Mouse (Mus musculus): ENCODE data around the gene Tex14. TPM values are rescaled to one million over a fixed set of nuclear protein-coding genes. Genes with fewer than 3 reads are reported as not detected.
A peak's percentile ranks its signal among the peaks of the same experiment; 100 is the strongest.
"Not testable (repeated sequence)": the region's sequence is repeated elsewhere in the genome, so short reads cannot be mapped to it uniquely, and the experiment has no call there.

The Tex14 gene
- polyA plus RNA-seq, 1 experiment from 2014 or later = 0.62 TPM

DNA sequence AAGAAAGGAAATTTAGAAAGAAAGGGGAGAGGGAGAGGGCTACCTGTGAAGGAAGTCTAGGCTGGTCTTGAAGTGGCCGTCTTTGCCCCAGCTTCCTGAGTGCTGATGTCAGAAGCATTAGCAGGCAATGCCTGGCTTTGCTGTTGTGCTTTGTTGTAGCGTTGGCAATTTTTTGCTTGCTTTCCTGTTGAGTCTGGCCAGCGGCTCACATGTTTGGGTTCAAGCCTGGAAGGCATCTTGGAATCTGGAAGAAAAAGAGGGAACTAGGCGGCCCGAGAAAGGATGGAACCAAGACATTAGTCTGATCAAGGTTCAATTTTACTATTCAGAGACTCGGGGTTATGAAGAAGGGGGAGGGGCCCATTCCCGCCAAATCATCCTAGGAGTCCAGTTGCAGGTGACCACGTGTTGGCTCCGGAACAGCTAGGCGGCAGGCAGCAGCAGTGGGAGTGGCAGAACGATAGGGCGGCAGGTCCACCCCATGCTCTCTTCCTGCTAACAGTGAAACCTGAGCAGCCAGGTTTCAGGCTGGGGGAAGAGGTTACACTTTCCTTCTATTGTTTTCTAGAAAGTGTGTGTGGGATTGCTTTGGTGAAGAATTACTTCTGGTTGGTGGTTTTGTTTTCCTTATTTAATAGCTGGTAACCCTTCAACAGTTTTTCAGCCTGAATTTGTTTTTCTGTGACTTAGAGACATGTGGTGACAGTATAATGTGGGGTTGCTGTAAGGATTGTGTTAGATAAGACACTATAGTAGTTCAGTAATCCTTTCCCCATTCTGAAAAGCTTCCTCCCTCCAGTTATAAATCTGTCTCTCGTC, 48.6 kb downstream of the Tex14 start:
- Histone ChIP-seq H3K36me3 (ENCODE audit: control insufficient read depth, insufficient read depth, low read length) (no peaks in the 10 kb centered on the region), H3K4me3 (ENCODE audit: low read length) (no peak overlapping the region), H3K4me2 (ENCODE audit: low read depth, low read length) (no peak overlapping the region), H3K27ac (ENCODE audit: low read length) (no peak overlapping the region), H3K9me3 (ENCODE audit: control insufficient read depth, low read length) (no peaks in the 10 kb centered on the region), H3K9ac (ENCODE audit: low read length) (no peak overlapping the region), H3K27me3 (ENCODE audit: control insufficient read depth, insufficient read depth, low read depth, low read length) (no peaks in the 10 kb centered on the region), H3K4me1 (replicated peaks; ENCODE audit: control insufficient read depth, insufficient read depth, low read length) (0 out of 2 replicates have a peak, but pooled peaks cover 3% of the 10 kb centered on the region)
- no peak for ATAC-seq (ENCODE audit: low read depth)
- 10% methylated on average over 13 of the region's 13 CpGs for WGBS

DNA sequence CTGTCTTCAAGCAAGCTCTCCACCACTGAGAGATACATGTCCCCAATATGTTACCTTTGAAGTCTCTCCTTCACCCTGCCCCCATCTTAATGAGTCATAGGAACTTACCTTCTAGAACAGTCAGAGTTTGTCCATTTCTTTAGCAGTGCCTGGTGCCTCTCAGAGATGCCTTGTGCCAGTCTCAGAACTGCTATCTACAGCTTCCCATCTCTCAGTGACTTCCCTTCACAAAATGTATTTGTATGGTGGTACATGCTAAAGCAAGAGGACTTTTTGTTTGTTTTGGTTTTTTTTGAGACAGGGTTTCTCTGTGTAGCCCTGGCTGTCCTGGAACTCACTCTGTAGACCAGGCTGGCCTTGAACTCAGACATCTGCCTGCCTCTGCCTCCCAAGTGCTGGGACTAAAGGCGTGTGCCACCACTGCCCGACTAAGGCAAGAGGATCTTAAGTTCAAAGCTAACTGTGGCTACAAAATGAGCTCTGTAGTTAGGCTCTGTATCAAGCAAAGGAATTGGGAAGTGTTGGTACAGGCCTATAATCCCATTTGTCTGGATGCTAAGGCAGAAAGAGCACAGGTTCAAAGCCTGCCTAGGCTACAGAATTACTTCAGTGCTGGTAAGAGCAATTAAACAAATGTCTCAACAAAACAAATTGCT, 49.3 kb downstream of the Tex14 start:
- Histone ChIP-seq H3K4me1 (replicated peaks; ENCODE audit: control insufficient read depth, insufficient read depth, low read length) (0 out of 2 replicates have a peak, but pooled peaks cover under 1% of the 10 kb centered on the region), H3K27me3 (ENCODE audit: control insufficient read depth, insufficient read depth, low read depth, low read length) (no peaks in the 10 kb centered on the region), H3K9me3 (ENCODE audit: control insufficient read depth, low read length) (no peaks in the 10 kb centered on the region), H3K36me3 (ENCODE audit: control insufficient read depth, insufficient read depth, low read length) (no peaks in the 10 kb centered on the region), H3K9ac (ENCODE audit: low read length) (no peak overlapping the region), H3K27ac (ENCODE audit: low read length) (no peak overlapping the region), H3K4me3 (ENCODE audit: low read length) (no peak overlapping the region), H3K4me2 (ENCODE audit: low read depth, low read length) (no peak overlapping the region)
- no peak for ATAC-seq (ENCODE audit: low read depth)
- WGBS = 78% methylated on average over 2 of the region's 2 CpGs

DNA sequence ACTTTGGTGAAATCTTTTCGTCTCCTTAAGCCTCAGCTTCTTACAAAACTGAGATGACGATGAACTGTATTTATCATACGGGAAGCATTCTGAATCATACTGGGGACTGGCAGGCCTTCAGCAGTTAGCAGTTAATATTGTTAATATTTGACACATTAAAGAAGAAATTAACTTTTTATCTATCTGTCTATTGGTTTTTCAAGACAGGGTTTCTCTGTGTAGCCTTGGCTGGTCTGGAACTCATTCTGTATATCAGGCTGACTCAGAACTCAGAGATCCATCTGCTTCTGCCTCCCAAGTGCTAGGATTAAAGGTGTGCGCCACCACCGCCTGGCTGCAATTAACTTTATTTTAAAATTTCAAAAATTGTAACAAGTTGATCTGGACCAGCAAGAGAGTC, 50.7 kb downstream of the Tex14 start:
- no peak for ATAC-seq (ENCODE audit: low read depth)
- no peak overlapping the region for H3K9ac ChIP-seq (ENCODE audit: low read length)
- no peaks in the 10 kb centered on the region for H3K36me3 ChIP-seq (ENCODE audit: control insufficient read depth, insufficient read depth, low read length)
- H3K4me2 ChIP-seq (ENCODE audit: low read depth, low read length) = no peak overlapping the region
- no peaks in the 10 kb centered on the region for H3K4me1 ChIP-seq (replicated peaks; ENCODE audit: control insufficient read depth, insufficient read depth, low read length)
- no peak overlapping the region for H3K4me3 ChIP-seq (ENCODE audit: low read length)
- H3K27ac ChIP-seq (ENCODE audit: low read length) = no peak overlapping the region
- H3K9me3 ChIP-seq (ENCODE audit: control insufficient read depth, low read length) = no peaks in the 10 kb centered on the region
- 88% methylated on average over 5 of the region's 5 CpGs for WGBS
- H3K27me3 ChIP-seq (ENCODE audit: control insufficient read depth, insufficient read depth, low read depth, low read length) = no peaks in the 10 kb centered on the region

DNA sequence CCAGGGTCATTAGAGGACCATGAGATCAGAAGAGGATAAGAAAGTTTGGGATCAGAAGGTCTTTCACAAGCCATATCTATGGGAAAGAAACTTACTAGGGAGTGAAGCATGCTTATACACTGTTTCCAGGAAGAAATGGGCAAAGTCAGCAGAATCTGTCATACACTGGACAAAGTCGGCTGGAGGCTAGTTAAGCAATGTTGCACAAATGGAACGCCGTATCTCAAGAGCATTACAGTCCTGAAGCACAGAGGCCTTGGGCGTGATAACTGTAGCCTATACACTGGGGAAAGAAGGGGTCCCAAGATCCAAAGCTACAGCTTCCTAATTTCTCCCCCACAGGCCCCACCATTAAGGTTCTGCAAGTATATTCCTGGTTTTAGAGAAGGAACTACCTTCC, 51.1 kb downstream of the Tex14 start:
- no peak overlapping the region for H3K4me3 ChIP-seq (ENCODE audit: low read length)
- no peak for ATAC-seq (ENCODE audit: low read depth)
- 92% methylated on average over 4 of the region's 4 CpGs for WGBS
- no peak overlapping the region for H3K27ac ChIP-seq (ENCODE audit: low read length)
- no peaks in the 10 kb centered on the region for H3K27me3 ChIP-seq (ENCODE audit: control insufficient read depth, insufficient read depth, low read depth, low read length)
- H3K4me2 ChIP-seq (ENCODE audit: low read depth, low read length) = no peak overlapping the region
- H3K4me1 ChIP-seq (replicated peaks; ENCODE audit: control insufficient read depth, insufficient read depth, low read length) = no peaks in the 10 kb centered on the region
- H3K36me3 ChIP-seq (ENCODE audit: control insufficient read depth, insufficient read depth, low read length) = no peaks in the 10 kb centered on the region
- no peak overlapping the region for H3K9ac ChIP-seq (ENCODE audit: low read length)
- no peaks in the 10 kb centered on the region for H3K9me3 ChIP-seq (ENCODE audit: control insufficient read depth, low read length)

- no peak overlapping the region for H3K27ac ChIP-seq (ENCODE audit: low read length)
- H3K4me3 ChIP-seq (ENCODE audit: low read length) = no peak overlapping the region
- 0 out of 2 replicates have a peak, but pooled peaks cover 4% of the 10 kb centered on the region for H3K4me1 ChIP-seq (replicated peaks; ENCODE audit: control insufficient read depth, insufficient read depth, low read length)
- no peak overlapping the region for H3K9ac ChIP-seq (ENCODE audit: low read length)
- H3K9me3 ChIP-seq (ENCODE audit: control insufficient read depth, low read length) = no peaks in the 10 kb centered on the region
- no peaks in the 10 kb centered on the region for H3K27me3 ChIP-seq (ENCODE audit: control insufficient read depth, insufficient read depth, low read depth, low read length)
- H3K36me3 ChIP-seq (ENCODE audit: control insufficient read depth, insufficient read depth, low read length) = no peaks in the 10 kb centered on the region
- ATAC-seq (ENCODE audit: low read depth) = no peak
- H3K4me2 ChIP-seq (ENCODE audit: low read depth, low read length) = no peak overlapping the region
- 83% methylated on average over 6 of the region's 6 CpGs for WGBS
These were observed 55.7 kb downstream of the Tex14 start for GRCm38 (mm10) chr11:87460566-87460965.

GRCm38 (mm10) chr11:87461780-87462460, 57.1 kb downstream of the Tex14 start:
- under 1% methylated on average over 21 of the region's 58 CpGs for WGBS
- H3K9ac ChIP-seq (ENCODE audit: low read length) = 0 out of 2 replicates have a peak overlapping the region, but pooled peaks have one; percentile 41

DNA sequence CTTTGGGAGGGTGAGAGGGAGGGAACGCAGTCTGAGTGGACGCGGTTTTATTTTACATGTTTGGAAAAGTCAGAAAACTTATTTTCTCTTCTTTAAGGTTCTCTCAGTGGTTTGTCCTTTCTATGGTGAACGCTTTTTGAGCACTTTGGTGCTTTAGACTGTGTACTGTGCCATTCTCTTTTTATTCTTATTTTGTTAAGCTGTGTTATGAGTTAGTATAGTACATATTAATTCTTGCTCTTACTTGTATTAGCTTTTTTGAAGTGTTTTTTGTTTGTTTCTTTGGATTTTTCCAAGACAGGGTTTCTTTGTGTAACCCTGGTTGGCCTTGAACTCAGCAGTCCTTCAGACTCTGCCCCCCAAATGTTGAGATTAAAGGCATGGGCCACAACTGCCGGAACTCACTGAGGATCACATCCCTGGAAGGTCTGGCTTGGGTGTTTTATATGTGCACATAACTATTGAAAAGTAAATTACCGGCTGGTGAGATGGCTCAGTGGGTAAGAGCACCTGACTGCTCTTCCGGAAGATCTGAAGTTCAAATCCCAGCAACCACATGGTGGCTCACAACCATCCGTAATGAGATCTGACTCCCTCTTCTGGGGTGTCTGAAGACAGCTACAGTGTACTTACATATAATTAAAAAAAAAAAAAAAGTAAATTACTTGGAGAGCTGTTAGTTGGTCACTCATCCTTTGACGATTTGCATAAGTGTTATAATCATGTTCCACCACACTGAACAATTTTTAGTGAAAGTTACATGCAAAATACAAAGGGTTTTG, 57.8 kb downstream of the Tex14 start:
- no peak overlapping the region for H3K4me2 ChIP-seq (ENCODE audit: low read depth, low read length)
- peaks cover 7% of the 10 kb centered on the region; the same call in 1 of the 2 replicates for H3K4me1 ChIP-seq (replicated peaks; ENCODE audit: control insufficient read depth, insufficient read depth, low read length)
- WGBS = 4% methylated on average over 9 of the region's 9 CpGs
- no peaks in the 10 kb centered on the region for H3K27me3 ChIP-seq (ENCODE audit: control insufficient read depth, insufficient read depth, low read depth, low read length)
- H3K27ac ChIP-seq (ENCODE audit: low read length) = peak overlapping the region; percentile 67
- H3K9me3 ChIP-seq (ENCODE audit: control insufficient read depth, low read length) = no peaks in the 10 kb centered on the region
- ATAC-seq (ENCODE audit: low read depth) = peak; percentile 73; the same call in 1 of the 2 replicates
- no peaks in the 10 kb centered on the region for H3K36me3 ChIP-seq (ENCODE audit: control insufficient read depth, insufficient read depth, low read length)
- no peak overlapping the region for H3K9ac ChIP-seq (ENCODE audit: low read length)
- no peak overlapping the region for H3K4me3 ChIP-seq (ENCODE audit: low read length)

More at GRCm38 (mm10) chr11:87461780-87462460, 57.1 kb downstream of the Tex14 start:
- H3K4me1 ChIP-seq (replicated peaks; ENCODE audit: control insufficient read depth, insufficient read depth, low read length); H3K27me3 ChIP-seq (ENCODE audit: control insufficient read depth, insufficient read depth, low read depth, low read length); H3K9me3 ChIP-seq (ENCODE audit: control insufficient read depth, low read length); H3K36me3 ChIP-seq (ENCODE audit: control insufficient read depth, insufficient read depth, low read length): not testable (repeated sequence)
- Histone ChIP-seq H3K27ac (ENCODE audit: low read length) (0 out of 2 replicates have a peak overlapping the region, but pooled peaks have one; percentile 27), H3K4me2 (ENCODE audit: low read depth, low read length) (peak overlapping the region; percentile 60), H3K4me3 (ENCODE audit: low read length) (peak overlapping the region; percentile 40)
- peak; percentile 99 for ATAC-seq (ENCODE audit: low read depth)

DNA sequence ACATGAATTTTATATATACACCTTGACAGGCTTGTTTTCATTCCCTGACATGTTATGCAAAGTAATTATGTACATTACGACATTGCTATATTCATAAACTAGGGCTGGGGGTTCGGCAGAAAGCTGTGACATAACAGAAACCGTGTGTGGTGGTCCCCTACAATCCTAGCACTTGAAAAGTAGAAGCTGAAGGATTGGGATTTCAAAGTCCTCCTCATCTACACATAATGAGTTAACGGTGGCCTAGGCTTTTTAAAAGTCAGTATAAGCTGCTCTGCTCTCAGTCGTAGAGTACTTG, 58.3 kb downstream of the Tex14 start:
- Histone ChIP-seq H3K4me1 (replicated peaks; ENCODE audit: control insufficient read depth, insufficient read depth, low read length) (peaks cover 10% of the 10 kb centered on the region), H3K9me3 (ENCODE audit: control insufficient read depth, low read length) (no peaks in the 10 kb centered on the region), H3K4me2 (ENCODE audit: low read depth, low read length) (no peak overlapping the region), H3K36me3 (ENCODE audit: control insufficient read depth, insufficient read depth, low read length) (no peaks in the 10 kb centered on the region), H3K27ac (ENCODE audit: low read length) (no peak overlapping the region), H3K27me3 (ENCODE audit: control insufficient read depth, insufficient read depth, low read depth, low read length) (no peaks in the 10 kb centered on the region), H3K9ac (ENCODE audit: low read length) (no peak overlapping the region), H3K4me3 (ENCODE audit: low read length) (no peak overlapping the region)
- no peak for ATAC-seq (ENCODE audit: low read depth)
- 41% methylated on average over 5 of the region's 5 CpGs for WGBS
